Mouse (Mus musculus) stomach, postnatal 0 days (tissue): ENCODE data around the gene Thsd7b. TPM values are rescaled to one million over a fixed set of nuclear protein-coding genes. Genes with fewer than 3 reads are reported as not detected.

Experiments used
- ATAC-seq: fragments of 200-750 bp; cut with Nextera tagmentation; 2 replicates; pipeline ENCODE4 v1.8.0; 2017; ENCODE audit not compliant: low FRiP score, low TSS enrichment
- DNase-seq: peaks from one replicate; pipeline ENCODE4 v3.0.0-alpha.2; 2016; ENCODE audit warnings: low spot score
- H3K27ac ChIP-seq: fragments of 300-500 bp; sonication (generic); replicated peaks from 2 replicates; pipeline ENCODE4 v1.5.1; 2014; ENCODE audit warnings: mild to moderate bottlenecking, control low read depth
- H3K27me3 ChIP-seq: fragments of 300-500 bp; sonication (generic); 2 replicates; pipeline ENCODE4 v1.6.1; 2014; ENCODE audit warnings: low read length; ENCODE audit not compliant: control insufficient read depth, insufficient read depth
- H3K36me3 ChIP-seq: fragments of 300-500 bp; sonication (generic); 2 replicates; pipeline ENCODE4 v1.6.1; 2014; ENCODE audit warnings: low read length, mixed read lengths; ENCODE audit not compliant: control insufficient read depth, insufficient read depth
- H3K4me1 ChIP-seq: fragments of 300-500 bp; sonication (generic); replicated peaks from 2 replicates; pipeline ENCODE4 v1.6.1; 2014; ENCODE audit warnings: antibody characterized with exemption; ENCODE audit not compliant: control insufficient read depth, insufficient read depth
- H3K4me2 ChIP-seq: fragments of 300-500 bp; sonication (generic); replicated peaks from 2 replicates; pipeline ENCODE4 v1.6.1; 2014; ENCODE audit warnings: low read depth, mild to moderate bottlenecking, control low read depth, moderate library complexity
- H3K4me3 ChIP-seq: fragments of 300-500 bp; sonication (generic); 2 replicates; pipeline ENCODE4 v1.5.1; 2014; ENCODE audit warnings: low read depth, low read length, control low read depth
- H3K9ac ChIP-seq: fragments of 300-500 bp; sonication (generic); 2 replicates; pipeline ENCODE4 v1.6.1; 2014; ENCODE audit warnings: mild to moderate bottlenecking, low read length, control low read depth, mixed read lengths
- H3K9me3 ChIP-seq: fragments of 300-500 bp; sonication (generic); 2 replicates; pipeline ENCODE4 v1.6.1; 2016; ENCODE audit warnings: low read length; ENCODE audit not compliant: control insufficient read depth
- CTCF ChIP-seq: IDR thresholded peaks from 2 replicates; pipeline ENCODE4 v1.5.1; 2016; ENCODE audit warnings: antibody characterized with exemption, low read depth, mild to moderate bottlenecking, moderate library complexity
- EP300 ChIP-seq: optimal IDR thresholded peaks from 2 replicates; pipeline ENCODE3; 2016; ENCODE audit warnings: antibody characterized with exemption
- WGBS: fragments of 180-500 bp; shearing (Covaris S2); extraction: QIAGEN DNeasy Blood & Tissue Kit; methylation state at CpG from one replicate; pipeline ENCODE4 v1.1.7; 2014; 5-methylcytosine and 5-hydroxymethylcytosine counted together
- polyA plus RNA-seq: library from polyadenylated mRNA; unstranded; fragments of >200 nt; fragmentation: Nextera tagmentation; extraction: Ambion mirVana; gene quantifications from 2 replicates; pipeline ENCODE4 v1.2.1, GENCODE M21; 2015

Gene Thsd7b
- polyA plus RNA-seq, 1 experiment from 2014 or later = 0.53 TPM

DNA sequence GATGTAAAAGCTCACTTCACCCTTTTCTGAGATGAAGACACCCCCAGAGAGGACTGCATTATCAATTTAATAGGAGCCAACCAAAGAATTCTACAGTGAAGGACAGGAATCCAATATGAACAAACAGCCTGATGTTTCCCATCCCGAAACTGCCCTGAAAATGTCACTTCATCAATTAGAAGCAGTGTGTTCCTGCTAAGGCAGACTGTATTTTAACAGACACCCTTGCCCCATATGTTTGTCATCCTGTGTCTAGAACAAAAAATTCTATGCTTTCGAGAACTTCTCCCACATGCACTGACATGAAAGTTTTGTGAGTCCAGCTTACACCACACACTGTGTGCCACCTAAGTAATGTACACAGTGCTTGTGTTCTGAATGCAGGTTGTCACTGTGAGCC lies 812.8 kb downstream of the Thsd7b start:
- Histone ChIP-seq H3K36me3 (no peaks in the 10 kb centered on the region), H3K27ac (no peak overlapping the region), H3K9me3 (no peaks in the 10 kb centered on the region), H3K4me2 (no peak overlapping the region), H3K27me3 (no peaks in the 10 kb centered on the region), H3K4me1 (no peaks in the 10 kb centered on the region), H3K9ac (no peak overlapping the region), H3K4me3 (no peak overlapping the region)
- DNase-seq (no peak), ATAC-seq (no peak)
- WGBS = 70% methylated on average over 2 of the region's 2 CpGs
- TF ChIP-seq CTCF (no peak), EP300 (no peak)

DNA sequence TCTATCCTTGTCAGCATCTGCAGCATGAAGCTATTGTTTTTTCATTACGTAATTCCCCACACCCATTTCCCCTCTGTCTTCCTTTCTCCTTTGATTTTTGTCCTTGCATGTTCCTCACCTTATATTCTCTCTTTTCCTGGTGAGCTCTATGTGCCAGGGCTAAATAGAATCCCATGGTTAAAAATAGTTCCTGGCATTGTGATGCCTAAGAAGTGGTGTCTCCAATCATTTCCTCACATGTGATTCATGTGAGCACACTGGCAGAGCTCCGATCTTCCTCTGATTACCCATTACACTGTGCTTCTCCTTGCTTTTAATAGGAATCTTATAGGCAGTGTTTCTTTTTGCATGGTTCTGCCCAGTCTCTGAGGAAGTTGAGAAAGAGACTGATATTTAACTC lies 826.1 kb downstream of the Thsd7b start:
- TF ChIP-seq EP300 (no peak), CTCF (no peak)
- Histone ChIP-seq H3K4me1 (no peaks in the 10 kb centered on the region), H3K27ac (no peak overlapping the region), H3K27me3 (no peaks in the 10 kb centered on the region), H3K4me2 (no peak overlapping the region), H3K36me3 (no peaks in the 10 kb centered on the region), H3K9ac (no peak overlapping the region), H3K4me3 (no peak overlapping the region), H3K9me3 (no peaks in the 10 kb centered on the region)
- DNase-seq = no peak
- 82% methylated on average over 2 of the region's 2 CpGs for WGBS
- no peak for ATAC-seq

DNA sequence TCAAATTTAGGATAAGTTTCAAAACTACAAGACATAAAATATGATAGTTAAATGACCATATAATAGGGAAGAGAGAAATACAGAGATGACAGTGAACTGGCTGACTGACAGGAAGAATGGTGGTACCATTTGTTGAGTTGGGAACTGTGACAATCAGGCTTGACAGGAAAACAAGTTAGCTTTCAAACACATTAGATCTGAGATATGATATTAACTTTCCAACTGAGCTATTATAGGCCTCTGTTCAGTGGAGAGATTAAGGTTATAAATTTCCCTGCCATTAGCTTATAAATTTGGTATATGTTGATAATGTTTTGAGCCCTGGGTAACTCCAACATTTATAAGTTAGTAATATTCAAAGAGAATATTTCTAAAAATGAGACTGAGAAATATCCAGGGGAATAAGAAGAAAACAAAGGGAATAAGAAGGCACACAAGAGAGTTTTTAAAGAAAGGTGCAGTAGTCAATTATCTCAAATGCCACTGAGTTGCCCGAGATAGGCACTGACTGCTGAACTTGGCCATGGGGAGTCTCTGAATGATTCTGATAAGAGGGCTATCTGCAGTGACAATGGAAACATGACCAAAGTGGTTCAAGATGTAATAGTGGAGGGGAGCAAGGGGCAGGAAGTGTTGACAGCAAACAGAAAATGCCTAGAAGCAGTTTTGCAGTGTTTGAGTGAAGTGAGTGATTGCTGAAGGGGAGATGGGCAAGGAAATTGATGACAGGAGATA lies 839.6 kb downstream of the Thsd7b start:
- Histone ChIP-seq H3K9ac (no peak overlapping the region), H3K27ac (no peak overlapping the region), H3K4me3 (no peak overlapping the region), H3K27me3 (no peaks in the 10 kb centered on the region), H3K36me3 (no peaks in the 10 kb centered on the region), H3K9me3 (no peaks in the 10 kb centered on the region), H3K4me1 (no peaks in the 10 kb centered on the region), H3K4me2 (no peak overlapping the region)
- no peak for TF ChIP-seq CTCF
- no peak for TF ChIP-seq EP300
- no peak for ATAC-seq
- 65% methylated on average over 1 of the region's 1 CpGs for WGBS
- DNase-seq = no peak

DNA sequence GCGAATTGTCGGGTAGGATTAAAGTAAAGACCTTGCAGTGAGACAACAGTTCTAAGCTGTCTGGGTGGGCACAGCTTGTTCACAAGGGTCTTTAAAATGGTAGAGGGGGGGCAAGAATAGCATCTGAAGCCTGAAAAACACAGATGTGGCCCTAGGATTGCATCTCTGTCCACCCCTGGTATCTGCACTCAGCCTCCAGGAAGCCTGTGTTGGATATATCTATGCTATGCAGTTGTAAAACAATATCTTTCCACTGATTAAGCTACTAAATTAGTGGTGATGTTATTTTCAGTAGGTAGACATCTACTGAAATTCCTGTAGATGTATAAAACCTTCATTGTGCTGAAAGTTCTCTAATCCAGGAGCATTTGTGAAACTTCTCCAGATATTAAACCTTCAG lies 840.4 kb downstream of the Thsd7b start:
- DNase-seq (no peak), ATAC-seq (no peak)
- WGBS = 95% methylated on average over 2 of the region's 2 CpGs
- Histone ChIP-seq H3K9me3 (no peaks in the 10 kb centered on the region), H3K4me3 (no peak overlapping the region), H3K4me2 (no peak overlapping the region), H3K36me3 (no peaks in the 10 kb centered on the region), H3K4me1 (no peaks in the 10 kb centered on the region), H3K27ac (no peak overlapping the region), H3K27me3 (no peaks in the 10 kb centered on the region), H3K9ac (no peak overlapping the region)
- TF ChIP-seq EP300 (no peak), CTCF (no peak)

- Histone ChIP-seq H3K4me3 (no peak overlapping the region), H3K4me1 (no peaks in the 10 kb centered on the region), H3K9ac (no peak overlapping the region), H3K36me3 (no peaks in the 10 kb centered on the region), H3K27me3 (no peaks in the 10 kb centered on the region), H3K4me2 (no peak overlapping the region), H3K9me3 (no peaks in the 10 kb centered on the region), H3K27ac (no peak overlapping the region)
- DNase-seq = no peak
- TF ChIP-seq EP300 = no peak
- no peak for TF ChIP-seq CTCF
- 81% methylated on average over 3 of the region's 3 CpGs for WGBS
- ATAC-seq = no peak
Observed at GRCm38 (mm10) chr1:130130901-130131300, 857.8 kb downstream of the Thsd7b start.

DNA sequence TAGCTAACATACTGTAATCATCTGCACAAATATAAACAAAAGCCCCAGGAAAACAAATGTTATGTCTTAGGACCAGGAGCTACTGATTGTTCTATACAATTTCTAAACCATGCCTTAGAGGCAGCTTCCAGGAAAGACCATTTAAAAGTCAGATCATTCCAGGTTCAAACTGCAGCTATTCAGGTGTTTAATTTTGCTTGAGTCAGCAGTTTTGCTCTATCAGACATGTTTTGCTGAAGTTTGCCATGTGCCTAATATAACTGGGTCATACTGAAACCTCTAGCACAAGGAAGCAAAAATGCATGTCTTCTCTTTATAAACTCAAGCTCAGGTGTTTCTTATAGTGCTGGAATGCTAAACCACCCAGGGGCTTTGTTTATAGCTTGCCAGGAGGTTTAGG lies 893.1 kb downstream of the Thsd7b start:
- no peaks in the 10 kb centered on the region for H3K36me3 ChIP-seq
- no peak for ATAC-seq
- H3K9me3 ChIP-seq = no peaks in the 10 kb centered on the region
- no peak overlapping the region for H3K9ac ChIP-seq
- no peaks in the 10 kb centered on the region for H3K4me1 ChIP-seq
- TF ChIP-seq EP300 = no peak
- no peak for TF ChIP-seq CTCF
- no peaks in the 10 kb centered on the region for H3K27me3 ChIP-seq
- no peak overlapping the region for H3K27ac ChIP-seq
- no peak overlapping the region for H3K4me3 ChIP-seq
- H3K4me2 ChIP-seq = no peak overlapping the region
- no peak for DNase-seq
